Mouse (Mus musculus): ENCODE data around the gene Gm11084.

- TF ChIP-seq EP300 (IDR thresholded peaks at IDR 0.05; ENCODE audit: low read depth) (no peak), CTCF (IDR thresholded peaks at IDR 0.05; ENCODE audit: low read depth) (no peak)
Measured at GRCm38 (mm10) chr2:73001994-73002393, 15.5 kb upstream of the Gm11084 start.
